Mouse (Mus musculus) left cerebral cortex, adult 6 months (tissue): ENCODE results near the gene Olfr1054. TPM values are rescaled to one million over a fixed set of nuclear protein-coding genes. Genes with fewer than 3 reads are reported as not detected.

Experiments used
- long read RNA-seq, 2 experiments: library from polyadenylated mRNA; unstranded; transcript quantifications; one replicate each; pipeline ENCODE4 v2.0.0; 2019 to 2020
- polyA plus RNA-seq: library from polyadenylated mRNA; unstranded; fragments of <200 nt; fragmentation: Nextera tagmentation; gene quantifications from 2 replicates; pipeline ENCODE4 v1.2.3, GENCODE M21; 2021

Gene Olfr1054
- polyA plus RNA-seq = not detected in 2 replicates
- long read RNA-seq, experiment 1 = 0 reads
- long read RNA-seq, experiment 2 = 0 reads

DNA sequence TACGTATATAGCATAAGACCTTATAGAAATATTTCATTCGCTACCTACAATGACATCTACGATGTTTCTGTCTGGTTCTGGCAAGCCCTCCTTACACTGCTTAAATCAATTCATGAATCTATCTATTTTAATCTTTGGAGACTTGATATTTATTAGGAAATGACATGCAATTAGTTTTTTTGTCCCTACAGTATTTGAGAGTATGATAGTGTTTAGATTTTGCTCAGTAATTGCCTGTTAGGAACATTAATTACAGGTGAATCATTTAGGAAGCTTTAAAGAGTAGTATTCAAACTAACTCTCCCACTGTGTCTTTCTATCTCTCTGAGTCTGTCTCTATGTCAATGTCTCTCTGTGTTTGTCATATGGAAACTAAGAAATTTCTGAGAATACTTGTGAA is at the start of gene Olfr1054:
Gene Olfr1054 (minus strand): TSS at position 101 of the 400 bp plus-strand sequence.

DNA sequence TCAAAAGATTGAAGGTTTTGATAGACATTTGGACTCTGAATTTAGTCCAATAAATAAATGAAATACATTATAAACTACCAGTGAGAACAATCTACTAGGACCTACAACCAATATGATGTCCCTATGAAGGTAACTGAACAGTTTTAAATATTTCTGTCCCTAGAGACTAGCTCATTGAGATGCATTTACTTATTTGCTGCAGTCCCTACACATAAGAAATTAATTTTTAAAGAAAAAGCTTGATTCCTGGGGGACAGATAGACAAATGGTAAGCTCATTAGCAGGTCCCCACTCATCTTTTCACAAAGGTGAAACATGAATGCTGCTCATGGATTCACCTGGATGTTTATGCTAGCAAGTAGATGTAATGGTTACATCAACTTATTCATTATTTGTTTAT is 43.1 kb upstream of the Olfr1054 start, which contains the start of gene Olfr1057:
Gene Olfr1057 (minus strand): TSS at position 101 of the 400 bp plus-strand sequence.

DNA sequence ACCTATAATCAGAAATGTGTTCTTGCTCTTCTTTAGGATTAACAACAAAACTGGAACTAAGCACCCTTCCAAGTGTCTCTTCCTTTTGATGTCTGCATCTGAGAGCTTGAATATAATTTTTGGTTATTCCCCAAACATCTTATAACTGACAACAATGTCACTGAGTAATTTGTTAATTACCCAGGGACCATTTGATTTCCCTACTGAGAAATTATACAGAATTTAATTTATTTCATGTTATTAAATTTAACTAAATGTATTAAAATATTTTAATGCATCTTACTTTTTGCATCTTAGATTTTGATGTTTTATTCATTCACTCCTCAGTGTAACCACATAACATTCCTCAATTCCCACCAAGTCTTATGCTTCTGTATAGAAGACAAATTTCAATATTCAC is 27.1 kb upstream of the Olfr1054 start, which contains the start of gene Olfr1056:
Gene Olfr1056 (minus strand): TSS at position 101 of the 400 bp plus-strand sequence.

DNA sequence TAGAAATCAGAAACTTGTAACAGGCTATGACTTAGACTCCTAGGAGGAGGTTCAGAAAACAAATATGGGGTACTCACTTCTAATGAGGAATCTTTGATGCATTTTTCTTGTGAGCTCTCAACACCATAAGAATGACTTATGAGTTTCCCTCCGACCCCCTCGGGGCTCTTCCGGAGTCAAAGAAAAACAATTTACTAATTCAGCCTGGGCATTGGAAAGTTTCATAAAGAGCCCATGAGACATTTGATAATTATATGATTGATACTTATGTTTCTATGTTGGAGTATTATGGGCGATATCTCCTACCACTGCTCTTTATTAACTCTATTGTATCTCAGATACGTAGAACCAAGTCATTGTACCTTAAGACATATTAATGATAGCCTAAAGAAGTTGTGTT is 15.0 kb upstream of the Olfr1054 start, which contains the start of gene Olfr1055:
Gene Olfr1055 (minus strand): TSS at position 101 of the 400 bp plus-strand sequence.

DNA sequence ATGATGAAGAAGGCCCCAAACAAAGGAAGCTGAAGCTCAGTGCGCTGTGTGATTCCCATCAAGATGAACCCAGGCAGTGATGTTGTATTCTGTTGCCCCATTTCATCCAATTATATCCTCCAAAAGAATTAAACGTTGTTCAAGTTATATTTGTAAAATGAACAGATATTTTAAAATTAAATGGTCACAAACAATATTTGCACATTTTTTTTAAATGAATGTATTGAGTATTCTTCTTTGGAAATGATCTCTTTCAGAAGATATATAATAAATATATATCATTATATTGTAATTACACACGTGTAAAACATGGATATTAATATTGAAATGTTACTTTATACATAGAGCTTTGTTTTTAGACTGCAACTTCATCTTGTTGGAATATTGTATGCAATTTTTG is 20.0 kb downstream of the Olfr1054 start, which contains the start of gene Olfr1053:
Gene Olfr1053 (minus strand): TSS at position 101 of the 400 bp plus-strand sequence.

DNA sequence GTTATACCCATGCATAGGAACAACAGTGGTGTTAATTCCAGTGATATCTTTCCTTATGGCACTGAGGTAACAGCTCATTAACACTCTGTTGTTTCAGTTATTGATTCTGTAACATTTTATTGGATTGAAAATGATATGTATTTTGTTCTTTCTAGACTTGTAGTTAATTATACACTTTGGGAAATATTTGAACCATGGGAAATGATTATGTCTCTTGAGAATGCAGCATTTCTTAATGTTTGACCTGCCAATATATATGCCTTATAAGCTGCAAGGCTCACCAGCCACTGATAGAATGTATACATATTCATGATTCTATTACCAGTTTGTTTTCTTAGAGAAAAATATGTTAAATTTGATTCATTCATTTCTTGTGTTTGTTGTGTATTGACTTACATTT is 43.1 kb downstream of the Olfr1054 start, which contains the start of gene Olfr1052:
Gene Olfr1052 (plus strand): TSS at position 301 of the 400 bp plus-strand sequence.

Other genes starting within 250 kb of the Olfr1054 start
- not detected in 2 replicates for gene Olfr1037, start 248.0 kb downstream of the Olfr1054 start, polyA plus RNA-seq
- not detected in 2 replicates for gene Olfr1039, start 199.5 kb downstream of the Olfr1054 start, polyA plus RNA-seq
- not detected in 2 replicates for gene Olfr1040, start 188.7 kb downstream of the Olfr1054 start, polyA plus RNA-seq
- not detected in 2 replicates for gene Olfr1042, start 173.6 kb downstream of the Olfr1054 start, polyA plus RNA-seq
- gene Olfr1043, start 167.9 kb downstream of the Olfr1054 start, polyA plus RNA-seq = not detected in 2 replicates
- not detected in 2 replicates for gene Olfr1044, start 157.6 kb downstream of the Olfr1054 start, polyA plus RNA-seq
- gene Olfr52, start 149.8 kb downstream of the Olfr1054 start, polyA plus RNA-seq = not detected in 2 replicates
- not detected in 2 replicates for gene Olfr1045, start 132.4 kb downstream of the Olfr1054 start, polyA plus RNA-seq
- not detected in 2 replicates for gene Olfr1046, start 116.1 kb downstream of the Olfr1054 start, polyA plus RNA-seq
- gene Olfr1047, start 104.0 kb downstream of the Olfr1054 start, polyA plus RNA-seq = not detected in 2 replicates
- gene Olfr1048, start 95.1 kb downstream of the Olfr1054 start, polyA plus RNA-seq = not detected in 2 replicates
- not detected in 2 replicates for gene Olfr1049, start 77.1 kb downstream of the Olfr1054 start, polyA plus RNA-seq
- gene Olfr1051, start 56.3 kb downstream of the Olfr1054 start, polyA plus RNA-seq = not detected in 2 replicates
- gene Olfr1052, start 43.0 kb downstream of the Olfr1054 start, polyA plus RNA-seq = not detected in 2 replicates
- not detected in 2 replicates for gene Olfr1053, start 20.1 kb downstream of the Olfr1054 start, polyA plus RNA-seq
- gene Olfr1055, start 14.9 kb upstream of the Olfr1054 start, polyA plus RNA-seq = not detected in 2 replicates
- gene Olfr1056, start 27.0 kb upstream of the Olfr1054 start, polyA plus RNA-seq = not detected in 2 replicates
- gene Olfr1057, start 43.0 kb upstream of the Olfr1054 start, polyA plus RNA-seq = not detected in 2 replicates
- not detected in 2 replicates for gene Olfr1058, start 53.1 kb upstream of the Olfr1054 start, polyA plus RNA-seq
- not detected in 2 replicates for gene Olfr1061, start 78.6 kb upstream of the Olfr1054 start, polyA plus RNA-seq
- gene Olfr1062, start 91.3 kb upstream of the Olfr1054 start, polyA plus RNA-seq = not detected in 2 replicates
- gene Olfr1065, start 115.2 kb upstream of the Olfr1054 start, polyA plus RNA-seq = not detected in 2 replicates
- not detected in 2 replicates for gene Olfr1066, start 120.8 kb upstream of the Olfr1054 start, polyA plus RNA-seq
- not detected in 2 replicates for gene Olfr228, start 152.0 kb upstream of the Olfr1054 start, polyA plus RNA-seq
- gene Olfr1076, start 173.0 kb upstream of the Olfr1054 start, polyA plus RNA-seq = not detected in 2 replicates
- not detected in 2 replicates for gene Olfr1079, start 207.0 kb upstream of the Olfr1054 start, polyA plus RNA-seq
- gene Olfr1080, start 222.8 kb upstream of the Olfr1054 start, polyA plus RNA-seq = not detected in 2 replicates